Mouse (Mus musculus): ENCODE results near the gene Cxcl14.

Gene Cxcl14

GRCm38 (mm10) chr13:56294908-56295307, 1.4 kb downstream of the Cxcl14 start:
- peak in 1 of 2 experiments; percentile 28 for DNase-seq (ENCODE audit: inconsistent age in 2 of 2, low spot score in 1 of 2)

DNA sequence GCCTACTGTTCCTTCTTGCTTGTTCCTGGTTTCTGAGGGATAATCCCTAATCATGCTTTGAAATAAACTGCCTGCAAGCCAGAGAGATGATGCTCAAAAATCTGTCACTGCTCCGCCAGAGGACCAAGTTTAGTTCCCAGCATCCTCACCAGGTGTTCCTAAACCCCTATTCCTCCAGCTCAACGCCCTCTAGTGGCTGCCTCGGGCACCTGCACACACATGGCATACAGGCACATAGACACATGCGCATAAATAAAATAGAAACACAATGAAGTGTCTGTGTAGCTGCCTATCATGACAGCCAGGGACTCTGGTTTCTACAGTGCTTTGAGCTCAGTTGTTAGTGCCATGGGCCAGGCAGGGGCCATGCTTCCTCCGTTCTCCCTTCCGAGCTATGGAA, 6.4 kb downstream of the Cxcl14 start:
- DNase-seq (ENCODE audit: inconsistent age in 2 of 2, low spot score in 1 of 2) = no peak

- no peak for DNase-seq (ENCODE audit: inconsistent age in 2 of 2, low spot score in 1 of 2)
Measured at GRCm38 (mm10) chr13:56289261-56289660, 7.1 kb downstream of the Cxcl14 start.

DNA sequence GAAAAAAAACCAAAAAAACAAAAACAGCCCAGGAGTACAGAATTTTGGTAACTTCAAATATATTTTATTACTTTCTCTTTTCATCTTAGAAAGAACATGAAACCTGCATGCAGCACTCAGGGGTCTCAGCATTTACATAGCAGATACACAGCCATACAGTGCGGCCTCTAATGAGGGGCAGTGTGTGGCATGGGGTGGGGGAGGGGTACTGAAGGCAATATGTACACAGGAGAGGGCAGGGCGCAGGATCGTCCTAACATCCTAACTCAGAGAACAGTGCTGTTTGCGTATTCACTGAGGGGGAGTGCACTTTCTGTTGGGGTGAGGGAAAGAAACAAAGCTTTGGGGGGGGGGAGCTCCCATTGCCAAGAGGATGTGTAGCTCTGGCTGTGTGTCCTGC, 7.8 kb downstream of the Cxcl14 start:
- DNase-seq (ENCODE audit: inconsistent age in 2 of 2, low spot score in 1 of 2) = no peak

- DNase-seq (ENCODE audit: inconsistent age in 2 of 2, low spot score in 1 of 2) = no peak
Measured at GRCm38 (mm10) chr13:56287091-56287490, 9.3 kb downstream of the Cxcl14 start.

DNA sequence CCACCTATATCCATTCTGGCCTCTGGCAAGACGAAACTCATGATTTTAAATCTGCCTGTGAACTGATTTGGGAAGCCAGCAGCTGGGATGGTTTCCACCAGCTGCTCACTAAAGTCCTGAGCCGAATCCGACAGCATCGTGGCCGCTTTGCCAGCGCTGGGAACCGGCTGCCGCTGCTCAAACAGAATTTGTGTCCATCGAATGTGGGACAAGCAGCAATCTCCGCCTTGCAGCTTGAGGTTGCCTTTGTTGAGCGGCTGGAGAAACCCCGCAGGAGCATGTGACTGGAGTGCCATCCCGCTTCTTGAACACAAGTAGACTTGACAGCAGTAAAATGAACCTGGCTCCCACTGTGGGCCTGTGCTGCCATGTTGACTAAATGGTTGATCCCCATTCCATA, 13.0 kb downstream of the Cxcl14 start:
- no peak for DNase-seq (ENCODE audit: inconsistent age in 2 of 2, low spot score in 1 of 2)

DNA sequence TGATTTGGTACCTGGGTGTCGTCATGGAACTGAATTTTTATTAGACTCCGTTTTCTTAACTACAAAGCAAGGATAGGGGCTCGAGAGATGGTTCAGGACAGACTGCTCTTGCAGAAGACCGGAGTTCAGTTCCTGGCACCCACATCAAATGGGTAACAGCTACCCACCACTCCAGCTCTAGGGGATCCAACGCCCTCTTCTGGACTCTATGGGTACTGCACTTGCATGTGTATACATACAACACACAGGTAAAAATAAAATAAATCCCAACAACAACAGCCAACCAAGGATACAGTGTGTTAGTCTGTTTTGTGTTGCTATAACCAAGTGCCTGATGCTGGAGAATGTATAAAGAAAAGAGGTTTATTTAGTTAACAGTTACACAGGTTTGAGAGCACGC, 16.0 kb downstream of the Cxcl14 start:
- no peak for DNase-seq (ENCODE audit: inconsistent age in 2 of 2, low spot score in 1 of 2)

DNA sequence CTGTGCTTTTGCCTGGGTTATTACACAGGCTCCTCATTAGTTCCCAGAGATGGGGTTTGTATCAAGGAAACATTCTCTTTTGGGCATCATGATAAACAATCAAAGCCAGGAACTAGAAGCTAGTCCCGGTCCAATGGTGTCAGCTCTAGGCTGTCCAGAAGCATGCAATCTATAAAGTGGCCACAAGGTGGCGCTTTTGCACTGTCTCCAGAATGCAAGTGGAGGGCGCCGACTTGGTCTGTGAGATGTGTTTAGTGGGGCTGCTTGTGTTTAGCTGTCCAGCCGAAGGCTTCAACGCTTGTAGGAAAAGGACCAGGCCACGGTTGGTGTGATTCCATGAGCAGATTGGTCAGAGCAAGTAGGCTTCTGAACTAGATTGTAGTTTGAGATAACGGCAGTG, 16.9 kb downstream of the Cxcl14 start:
- DNase-seq (ENCODE audit: inconsistent age in 2 of 2, low spot score in 1 of 2) = peak; percentile 65 to 92

- peak; percentile 34 to 66 for DNase-seq (ENCODE audit: inconsistent age in 2 of 2, low spot score in 1 of 2)
Measured at GRCm38 (mm10) chr13:56275171-56275570, 21.2 kb downstream of the Cxcl14 start.

DNA sequence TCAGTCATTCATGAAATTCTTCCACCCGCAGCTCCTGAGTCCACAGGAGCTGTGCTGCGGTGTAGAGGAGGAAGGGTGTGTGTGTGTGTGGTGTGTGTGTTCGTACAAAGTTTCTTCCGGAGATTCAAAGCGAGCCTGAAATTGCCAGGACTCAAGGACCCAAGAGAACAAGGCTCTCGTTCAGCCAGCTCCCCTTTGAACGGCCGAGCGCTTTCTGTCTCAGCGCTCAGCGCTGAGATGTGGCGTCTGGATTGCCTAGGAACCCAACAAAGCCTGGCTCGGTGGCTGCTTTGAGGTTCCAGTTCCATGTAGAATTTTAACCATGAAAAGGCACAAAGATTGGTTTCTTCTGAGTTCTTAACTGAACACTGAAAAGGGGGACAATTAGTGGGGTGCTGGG, 26.2 kb downstream of the Cxcl14 start:
- no peak for DNase-seq (ENCODE audit: inconsistent age in 2 of 2, low spot score in 1 of 2)

DNA sequence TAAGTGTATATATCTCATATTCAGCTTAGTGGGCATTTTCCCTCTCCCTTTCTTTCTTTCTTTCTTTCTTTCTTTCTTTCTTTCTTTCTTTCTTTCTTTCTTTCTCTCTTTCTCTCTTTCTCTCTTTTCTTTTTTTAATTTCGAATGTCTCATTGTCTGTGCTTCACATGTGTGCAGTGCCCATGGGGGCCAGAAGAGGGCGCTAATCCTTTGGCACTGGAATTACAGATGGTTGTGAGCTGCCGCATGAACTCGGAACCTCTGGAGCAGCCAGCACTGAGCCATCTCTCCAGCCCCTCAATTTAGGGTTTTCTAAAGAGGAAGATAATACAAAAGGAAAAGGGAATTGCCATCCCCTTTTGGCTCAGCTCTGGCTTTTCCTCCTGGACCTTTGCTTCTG, 29.0 kb downstream of the Cxcl14 start:
- no peak for DNase-seq (ENCODE audit: inconsistent age in 2 of 2, low spot score in 1 of 2)

- peak; percentile 15 to 68 for DNase-seq (ENCODE audit: inconsistent age in 2 of 2, low spot score in 1 of 2)
Measured at GRCm38 (mm10) chr13:56266435-56266834, 29.9 kb downstream of the Cxcl14 start.

DNA sequence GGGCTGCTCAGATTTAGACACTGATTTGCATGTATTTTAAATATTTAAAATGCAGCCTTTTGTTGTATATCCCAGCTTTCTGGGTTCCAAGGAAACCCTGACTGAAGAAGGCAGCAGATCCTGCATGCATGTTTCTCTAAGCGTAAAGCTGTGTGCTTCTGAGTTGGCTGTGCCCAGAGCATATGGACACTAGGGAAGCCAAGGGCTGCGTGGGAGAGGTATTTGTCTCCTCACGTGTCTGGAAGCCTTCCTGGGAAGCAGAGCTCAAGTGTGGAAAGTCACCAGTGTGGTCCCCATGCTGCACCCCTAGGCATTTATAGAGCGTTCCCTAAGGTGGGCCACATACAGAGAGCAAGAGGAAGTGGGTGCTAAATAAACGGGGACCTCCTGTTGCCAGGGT, 30.7 kb downstream of the Cxcl14 start:
- DNase-seq (ENCODE audit: inconsistent age in 2 of 2, low spot score in 1 of 2) = no peak

DNA sequence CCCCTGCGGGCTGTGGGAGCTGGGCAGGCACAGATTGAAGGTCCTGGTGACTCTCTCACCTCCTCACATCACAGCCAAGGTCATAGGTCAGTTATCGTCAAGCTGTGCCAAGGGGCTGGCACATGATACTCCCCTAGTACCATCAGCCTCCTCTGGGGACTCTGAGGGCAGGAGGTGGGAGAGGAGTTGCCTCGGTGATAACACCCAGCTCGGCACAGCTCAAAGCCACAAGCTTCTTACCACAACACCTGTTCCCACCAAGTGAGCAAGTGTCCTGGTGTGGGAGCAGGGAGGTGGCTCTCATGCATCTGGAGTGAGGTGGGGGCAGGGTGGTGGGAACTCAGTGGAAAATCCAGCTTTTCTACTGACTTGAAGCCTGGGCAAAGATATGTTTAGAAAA, 34.1 kb downstream of the Cxcl14 start:
- no peak for DNase-seq (ENCODE audit: inconsistent age in 2 of 2, low spot score in 1 of 2)

GRCm38 (mm10) chr13:56260344-56260780, 36.0 kb downstream of the Cxcl14 start:
- no peak for DNase-seq (ENCODE audit: inconsistent age in 2 of 2, low spot score in 1 of 2)

DNA sequence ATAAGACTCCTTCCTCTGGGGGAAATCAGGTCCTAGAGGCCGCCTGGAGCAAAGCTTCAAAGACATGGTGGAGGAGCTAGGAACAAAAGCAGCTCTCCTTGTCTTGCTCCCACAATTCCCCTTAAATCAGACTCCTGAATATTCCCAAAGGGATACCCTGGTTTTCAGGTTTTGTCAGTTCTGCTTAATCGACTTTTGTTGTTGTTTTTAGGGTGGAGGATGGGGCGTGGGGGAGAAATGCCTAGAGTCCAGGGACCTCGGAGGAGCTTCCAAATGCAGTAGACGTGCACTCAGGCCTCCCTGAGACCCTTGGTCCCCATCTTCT, 36.5 kb downstream of the Cxcl14 start:
- DNase-seq (ENCODE audit: inconsistent age in 2 of 2, low spot score in 1 of 2) = no peak

DNA sequence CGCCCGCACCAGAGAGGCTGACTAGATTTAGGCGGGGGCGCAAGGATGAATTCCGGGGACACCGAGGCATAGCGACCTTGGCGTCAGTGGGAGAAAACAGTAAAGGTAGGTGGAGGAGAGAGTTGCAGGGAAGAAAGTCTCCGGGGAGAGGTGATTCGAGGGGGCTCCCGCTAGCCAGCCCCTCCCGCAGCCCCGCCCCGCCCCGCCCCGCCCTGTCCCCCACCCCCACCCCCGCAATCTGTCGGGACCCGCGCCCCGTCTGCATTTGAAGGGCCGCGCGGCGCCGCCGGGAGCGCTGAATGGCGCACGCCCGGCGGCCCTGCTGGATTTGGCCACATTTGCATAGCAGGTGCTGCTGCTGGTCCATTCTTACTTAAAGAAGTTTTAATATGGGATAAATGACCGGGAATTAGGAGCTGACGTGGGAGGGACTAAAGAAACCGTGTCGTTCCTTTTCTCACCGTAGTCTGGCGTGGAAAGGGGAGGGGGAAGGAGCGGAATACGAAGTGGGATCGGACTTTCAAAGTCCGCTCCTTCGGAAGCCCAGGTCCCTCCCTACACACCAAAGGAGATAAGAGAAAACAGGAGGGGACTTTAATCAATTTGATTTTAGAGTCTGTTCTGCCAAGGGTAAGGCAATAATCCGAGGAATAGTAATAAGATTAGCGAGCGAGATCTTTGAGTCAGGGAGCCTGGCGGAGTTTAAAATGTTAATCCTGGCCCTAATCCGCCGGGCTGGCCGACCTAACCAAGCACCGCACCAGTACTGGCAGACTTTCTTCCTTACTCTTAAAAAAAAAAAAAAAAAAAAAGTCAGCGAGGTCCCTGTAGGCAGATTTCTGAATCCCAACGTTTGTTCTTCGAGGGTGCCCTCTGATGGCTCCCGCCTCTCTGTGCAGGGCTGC, 37.1 kb downstream of the Cxcl14 start:
- no peak for DNase-seq (ENCODE audit: inconsistent age in 2 of 2, low spot score in 1 of 2)

GRCm38 (mm10) chr13:56258196-56259020, 37.9 kb downstream of the Cxcl14 start:
- DNase-seq (ENCODE audit: inconsistent age in 2 of 2, low spot score in 1 of 2) = peak in 1 of 2 experiments; percentile 41

DNA sequence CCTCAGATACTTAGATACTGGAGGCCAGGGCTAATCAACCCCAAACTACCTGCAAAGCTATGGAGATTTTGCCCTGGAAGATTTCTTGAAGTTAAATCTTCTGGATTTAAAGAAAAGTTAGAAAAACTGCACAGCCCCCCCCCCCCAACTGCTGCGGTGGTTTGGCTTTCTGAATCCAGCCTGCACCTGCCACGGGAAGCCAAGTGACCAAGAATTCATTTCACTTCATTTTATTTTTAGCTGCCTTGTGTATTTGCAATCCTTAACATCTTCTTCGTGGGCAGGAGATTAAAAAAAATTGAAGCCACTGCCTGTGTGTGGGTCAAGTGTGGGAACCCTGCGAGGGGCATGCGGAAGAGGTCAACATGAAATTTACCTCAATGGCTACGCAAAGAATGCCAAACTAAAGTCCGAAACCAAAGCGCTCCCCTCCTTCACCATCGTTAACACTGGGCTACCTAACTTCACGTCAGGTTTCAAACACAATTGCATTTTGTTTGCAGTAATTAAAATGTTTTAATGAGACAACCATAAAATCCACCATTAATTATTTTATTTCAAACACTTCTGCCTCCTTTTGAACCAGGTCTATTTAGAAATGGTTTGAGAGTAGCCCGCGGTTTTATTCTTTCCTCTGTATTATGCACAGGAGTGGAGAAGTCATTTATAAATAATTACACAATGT, 38.7 kb downstream of the Cxcl14 start:
- no peak for DNase-seq (ENCODE audit: inconsistent age in 2 of 2, low spot score in 1 of 2)

GRCm38 (mm10) chr13:56256716-56257299, 39.5 kb downstream of the Cxcl14 start:
- DNase-seq (ENCODE audit: inconsistent age in 2 of 2, low spot score in 1 of 2) = no peak

DNA sequence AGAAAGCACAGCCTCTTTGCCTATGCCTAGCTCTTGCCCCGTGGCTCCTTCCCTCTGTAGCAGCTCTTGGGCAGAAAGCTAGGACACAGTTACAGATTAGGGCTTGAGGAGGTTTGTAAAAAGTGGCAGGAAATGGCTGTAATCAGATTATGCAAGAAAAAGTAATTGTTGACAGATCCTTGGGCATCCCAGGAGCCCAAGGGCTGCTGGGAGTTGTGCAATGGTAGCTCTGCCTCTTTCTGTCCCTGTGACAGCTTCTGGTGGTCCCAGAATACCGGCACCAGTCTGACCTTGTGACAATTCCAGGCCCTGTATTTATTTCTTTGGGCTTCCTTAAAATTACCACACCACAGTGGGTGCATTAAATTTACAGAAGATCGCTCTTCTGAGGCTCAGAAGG, 43.0 kb downstream of the Cxcl14 start:
- no peak for DNase-seq (ENCODE audit: inconsistent age in 2 of 2, low spot score in 1 of 2)
